Mouse (Mus musculus): ENCODE measurements at regions not wholly inside any gene's neighbourhood (a gene's known extent, or its start where the extent isn't known, plus 50 kb on each side); places are given as distances from the start of the nearest gene placed in this dataset.

GRCm38 (mm10) chr5:72245382-72245781, 77.4 kb upstream of the Commd8 start:
- DNase-seq: no peak

- DNase-seq: peak; percentile 36
These were observed 76.1 kb upstream of the Commd8 start for GRCm38 (mm10) chr5:72244134-72244533.

GRCm38 (mm10) chr5:72242981-72243380, 75.0 kb upstream of the Commd8 start:
- DNase-seq: no peak

GRCm38 (mm10) chr5:72241451-72241850, 73.5 kb upstream of the Commd8 start:
- DNase-seq: no peak

- DNase-seq: no peak
These were observed 72.3 kb upstream of the Commd8 start for GRCm38 (mm10) chr5:72240271-72240670.

GRCm38 (mm10) chr5:72227002-72227401, 59.0 kb upstream of the Commd8 start:
- no peak for DNase-seq

- no peak for DNase-seq
These were observed 57.7 kb upstream of the Commd8 start for GRCm38 (mm10) chr5:72225576-72226298.

- DNase-seq: no peak
These were observed 57.1 kb upstream of the Commd8 start for GRCm38 (mm10) chr5:72225056-72225455.

- DNase-seq: no peak
These were observed 56.6 kb upstream of the Commd8 start for GRCm38 (mm10) chr5:72224551-72224966.

- DNase-seq: no peak
These were observed 54.9 kb upstream of the Commd8 start for GRCm38 (mm10) chr5:72222902-72223301.

GRCm38 (mm10) chr5:72219697-72220096, 51.7 kb upstream of the Commd8 start:
- DNase-seq: no peak

GRCm38 (mm10) chr5:72219248-72219647, 51.3 kb upstream of the Commd8 start:
- DNase-seq: no peak

Measured in cerebellum, adult 9-10 months (tissue).